Mouse (Mus musculus) kidney, embryonic 16.5 days (tissue): ENCODE data around the gene Ubtf. TPM values are rescaled to one million over a fixed set of nuclear protein-coding genes. Genes with fewer than 3 reads are reported as not detected.
A peak's percentile ranks its signal among the peaks of the same experiment; 100 is the strongest.

Experiments used
- ATAC-seq: fragments of 200-750 bp; cut with Nextera tagmentation; 2 replicates; pipeline ENCODE4 v1.8.0; 2017; ENCODE audit warnings: moderate TSS enrichment; ENCODE audit not compliant: low FRiP score, low TSS enrichment
- H3K27ac ChIP-seq: fragments of 300-500 bp; sonication (generic); 2 replicates; pipeline ENCODE4 v1.5.1; 2014; ENCODE audit warnings: low read length
- H3K27me3 ChIP-seq: fragments of 300-500 bp; sonication (generic); 2 replicates; pipeline ENCODE4 v1.6.1; 2014; ENCODE audit warnings: low read length, control low read depth, mixed read lengths; ENCODE audit not compliant: insufficient read depth
- H3K36me3 ChIP-seq: fragments of 300-500 bp; sonication (generic); 2 replicates; pipeline ENCODE4 v1.6.1; 2014; ENCODE audit warnings: low read length, control low read depth, mixed read lengths; ENCODE audit not compliant: insufficient read depth
- H3K4me1 ChIP-seq: fragments of 300-500 bp; sonication (generic); 2 replicates; pipeline ENCODE4 v1.6.1; 2014; ENCODE audit warnings: low read length, control low read depth, mixed read lengths; ENCODE audit not compliant: insufficient read depth
- H3K4me2 ChIP-seq: fragments of 300-500 bp; sonication (generic); replicated peaks from 2 replicates; pipeline ENCODE4 v1.6.1; 2014; ENCODE audit warnings: low read depth, low read length
- H3K4me3 ChIP-seq: fragments of 300-500 bp; sonication (generic); 2 replicates; pipeline ENCODE4 v1.5.1; 2014; ENCODE audit warnings: mild to moderate bottlenecking, low read length
- H3K9ac ChIP-seq: fragments of 300-500 bp; sonication (generic); replicated peaks from 2 replicates; pipeline ENCODE4 v1.6.1; 2014; ENCODE audit warnings: low read length
- H3K9me3 ChIP-seq: fragments of 300-500 bp; sonication (generic); 2 replicates; pipeline ENCODE4 v1.6.1; 2016; ENCODE audit warnings: low read length, control low read depth
- WGBS: fragments of 180-500 bp; shearing (Covaris S2); extraction: QIAGEN DNeasy Blood & Tissue Kit; methylation state at CpG from one replicate; pipeline ENCODE4 v1.1.7; 2014; 5-methylcytosine and 5-hydroxymethylcytosine counted together
- polyA plus RNA-seq: library from polyadenylated mRNA; unstranded; fragments of >200 nt; fragmentation: Nextera tagmentation; extraction: Ambion mirVana; gene quantifications from 2 replicates; pipeline ENCODE4 v1.2.1, GENCODE M21; 2015

The Ubtf gene
- polyA plus RNA-seq, 1 experiment from 2014 or later: 94.7 TPM

GRCm38 (mm10) chr11:102323516-102323915 lies 4.0 kb upstream of the Ubtf start:
- Histone ChIP-seq H3K9me3 (no peaks in the 10 kb centered on the region), H3K27me3 (no peaks in the 10 kb centered on the region), H3K4me3 (no peak overlapping the region), H3K4me1 (peaks cover 9% of the 10 kb centered on the region; the same call in 1 of the 2 replicates), H3K36me3 (no peaks in the 10 kb centered on the region), H3K9ac (no peak overlapping the region), H3K27ac (no peak overlapping the region), H3K4me2 (no peak overlapping the region)
- ATAC-seq: no peak
- WGBS: 83% methylated on average over 1 of the region's 1 CpGs

GRCm38 (mm10) chr11:102321931-102322330 lies 2.4 kb upstream of the Ubtf start:
- Histone ChIP-seq H3K27me3 (no peaks in the 10 kb centered on the region), H3K27ac (no peak overlapping the region), H3K4me3 (no peak overlapping the region), H3K4me1 (peaks cover 9% of the 10 kb centered on the region; the same call in 1 of the 2 replicates), H3K36me3 (no peaks in the 10 kb centered on the region), H3K4me2 (no peak overlapping the region), H3K9me3 (no peaks in the 10 kb centered on the region), H3K9ac (no peak overlapping the region)
- no peak for ATAC-seq
- 81% methylated on average over 6 of the region's 6 CpGs for WGBS

- H3K9ac ChIP-seq: peak overlapping the region; percentile 100
- H3K27me3 ChIP-seq: no peaks in the 10 kb centered on the region
- no peaks in the 10 kb centered on the region for H3K9me3 ChIP-seq
- H3K27ac ChIP-seq: peak overlapping the region; percentile 98
- peaks cover 14% of the 10 kb centered on the region; the same call in 1 of the 2 replicates for H3K4me1 ChIP-seq
- WGBS: 11% methylated on average over 10 of the region's 10 CpGs
- H3K4me3 ChIP-seq: peak overlapping the region; percentile 98
- no peaks in the 10 kb centered on the region for H3K36me3 ChIP-seq
- ATAC-seq: no peak
- H3K4me2 ChIP-seq: peak overlapping the region; percentile 96
Observed at GRCm38 (mm10) chr11:102320686-102321005, 1.1 kb upstream of the Ubtf start.

- H3K4me3 ChIP-seq: peak overlapping the region; percentile 98
- no peak for ATAC-seq
- WGBS: under 1% methylated on average over 38 of the region's 38 CpGs
- peak overlapping the region; percentile 98 for H3K27ac ChIP-seq
- H3K36me3 ChIP-seq: no peaks in the 10 kb centered on the region
- H3K4me2 ChIP-seq: peak overlapping the region; percentile 96
- peak overlapping the region; percentile 100 for H3K9ac ChIP-seq
- H3K4me1 ChIP-seq: peaks cover 17% of the 10 kb centered on the region
- H3K27me3 ChIP-seq: no peaks in the 10 kb centered on the region
- H3K9me3 ChIP-seq: no peaks in the 10 kb centered on the region
Observed at GRCm38 (mm10) chr11:102319941-102320685, 571 bp upstream of the Ubtf start.

- peaks cover 17% of the 10 kb centered on the region for H3K4me1 ChIP-seq
Observed at GRCm38 (mm10) chr11:102318576-102319409, 749 bp downstream of the Ubtf start.

GRCm38 (mm10) chr11:102317901-102318575 lies 1.5 kb downstream of the Ubtf start:
- peak overlapping the region; percentile 100 for H3K9ac ChIP-seq
- WGBS: 0% methylated on average over 31 of the region's 77 CpGs
- peaks cover 17% of the 10 kb centered on the region for H3K4me1 ChIP-seq
- ATAC-seq: peak; percentile 64
- H3K36me3 ChIP-seq: peaks cover 19% of the 10 kb centered on the region
- peak overlapping the region; percentile 98 for H3K4me3 ChIP-seq
- peak overlapping the region; percentile 98 for H3K27ac ChIP-seq
- H3K9me3 ChIP-seq: no peaks in the 10 kb centered on the region
- peak overlapping the region; percentile 96 for H3K4me2 ChIP-seq
- H3K27me3 ChIP-seq: no peaks in the 10 kb centered on the region

More at GRCm38 (mm10) chr11:102318576-102319409, 749 bp downstream of the Ubtf start:
- H3K9me3 ChIP-seq: no peaks in the 10 kb centered on the region
- H3K9ac ChIP-seq: peak overlapping the region; percentile 100
- peak overlapping the region; percentile 96 for H3K4me2 ChIP-seq
- peak overlapping the region; percentile 98 for H3K4me3 ChIP-seq
- WGBS: under 1% methylated on average over 56 of the region's 84 CpGs
- H3K27me3 ChIP-seq: no peaks in the 10 kb centered on the region
- peaks cover 11% of the 10 kb centered on the region for H3K36me3 ChIP-seq
- peak overlapping the region; percentile 98 for H3K27ac ChIP-seq
- ATAC-seq: peak; percentile 13; the same call in 1 of the 2 replicates

GRCm38 (mm10) chr11:102317298-102317900 lies 2.1 kb downstream of the Ubtf start:
- peak overlapping the region; percentile 96 for H3K4me2 ChIP-seq
- H3K4me3 ChIP-seq: peak overlapping the region; percentile 98
- H3K9me3 ChIP-seq: no peaks in the 10 kb centered on the region
- peaks cover 17% of the 10 kb centered on the region for H3K4me1 ChIP-seq
- H3K9ac ChIP-seq: peak overlapping the region; percentile 100
- peak; percentile 5 for ATAC-seq
- peak overlapping the region; percentile 98 for H3K27ac ChIP-seq
- under 1% methylated on average over 50 of the region's 87 CpGs for WGBS
- no peaks in the 10 kb centered on the region for H3K27me3 ChIP-seq
- H3K36me3 ChIP-seq: peaks cover 25% of the 10 kb centered on the region

- peak overlapping the region; percentile 98 for H3K4me3 ChIP-seq
- peaks cover 17% of the 10 kb centered on the region for H3K4me1 ChIP-seq
- peak; percentile 32 for ATAC-seq
- WGBS: under 1% methylated on average over 46 of the region's 80 CpGs
- H3K4me2 ChIP-seq: peak overlapping the region; percentile 96
- no peaks in the 10 kb centered on the region for H3K9me3 ChIP-seq
- peak overlapping the region; percentile 100 for H3K9ac ChIP-seq
- H3K27ac ChIP-seq: peak overlapping the region; percentile 98
- H3K27me3 ChIP-seq: no peaks in the 10 kb centered on the region
- H3K36me3 ChIP-seq: peaks cover 28% of the 10 kb centered on the region
Observed at GRCm38 (mm10) chr11:102316572-102317297, 2.8 kb downstream of the Ubtf start.
